17 mouse cellular contexts compared by ENCODE assay signal in the genomic region with DNA sequence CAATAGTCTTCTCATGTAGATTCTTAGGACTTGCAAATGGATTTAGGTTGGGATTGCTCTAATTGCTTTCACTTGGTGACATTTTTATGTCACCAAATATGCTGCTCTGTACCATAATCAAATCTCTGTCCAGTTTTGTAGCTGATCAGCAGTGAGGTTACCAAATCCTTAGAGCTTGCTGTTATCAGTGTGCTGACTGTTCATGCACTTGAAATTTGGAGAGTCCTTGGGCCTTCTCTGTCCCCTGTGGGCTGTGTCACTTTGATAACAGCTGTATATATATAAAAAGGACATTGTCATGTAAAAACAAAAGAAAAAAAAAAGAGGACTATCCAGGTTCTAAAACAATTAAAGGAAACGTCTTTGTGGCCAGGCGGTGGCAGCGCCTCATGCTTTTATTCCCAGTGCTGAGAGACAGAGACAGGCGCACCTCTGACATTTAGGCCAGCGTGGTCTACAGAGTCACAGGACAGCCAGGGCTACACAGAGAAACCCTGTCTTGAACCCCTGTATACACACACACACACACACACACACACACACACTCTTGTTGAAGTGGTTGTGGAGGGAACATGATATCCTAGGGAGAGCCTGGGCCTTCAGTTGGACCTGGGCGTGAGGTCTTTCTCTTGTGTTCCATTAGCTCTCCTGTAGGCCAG. TPM values are rescaled to one million over a fixed set of nuclear protein-coding genes. Genes with fewer than 3 reads are reported as not detected.
DNase-seq lines count a peak whose midpoint lies in the region; ATAC-seq and TF ChIP-seq lines count a peak whose summit lies in the region.
"Had no signal": no experiment of that assay in that cellular context is flagged by ENCODE, and none has a peak within 500 bp of the region (broad histone marks: within the 10 kb centered on the region; RNA-seq: fewer than 3 reads in every experiment).

No protein-coding gene starts in this region.

- 61% methylated on average over 6 of the region's 6 CpGs for WGBS in heart, embryonic 13.5 days
- 55% methylated on average over 6 of the region's 6 CpGs for WGBS in heart, embryonic 10.5 days
- WGBS in kidney, postnatal 0 days = 66% methylated on average over 6 of the region's 6 CpGs
- WGBS in kidney, adult 2 months = 67% methylated on average over 6 of the region's 6 CpGs
- WGBS in liver, embryonic 13.5 days (ENCODE audit: insufficient replicate concordance) = 54% methylated on average over 6 of the region's 6 CpGs

- peak overlapping the region; percentile 81 for H3K27ac ChIP-seq in heart, embryonic 13.5 days (replicated peaks)
- no peak overlapping the region; the same call in 1 of the 2 replicates for H3K27ac ChIP-seq in heart, embryonic 10.5 days
- 0 out of 2 replicates have a peak overlapping the region, but pooled peaks have one; percentile 13 for H3K27ac ChIP-seq in kidney, postnatal 0 days
- no peak overlapping the region for H3K27ac ChIP-seq in kidney, adult 2 months (ENCODE audit: insufficient read depth, low read depth, low read length)
- H3K27ac ChIP-seq in ES-E14 (ENCODE audit: insufficient read depth, low read depth, low read length, poor library complexity, severe bottlenecking) = peak overlapping the region; percentile 90
- peak overlapping the region; percentile 39; the same call in 1 of the 2 replicates for H3K27ac ChIP-seq in liver, embryonic 13.5 days
- H3K27ac ChIP-seq: embryonic facial prominence, embryonic 15.5 days; hindbrain, postnatal 0 days; midbrain, embryonic 12.5 days had no signal

- no peaks in the 10 kb centered on the region for H3K9me3 ChIP-seq in heart, embryonic 13.5 days
- H3K9me3 ChIP-seq in heart, embryonic 10.5 days = no peaks in the 10 kb centered on the region
- H3K9me3 ChIP-seq in kidney, postnatal 0 days (replicated peaks; ENCODE audit: low read length) = no peaks in the 10 kb centered on the region
- no peaks in the 10 kb centered on the region for H3K9me3 ChIP-seq in ES-E14 (ENCODE audit: control insufficient read depth, insufficient read depth, low read depth, low read length)
- H3K9me3 ChIP-seq in liver, embryonic 13.5 days (replicated peaks) = no peaks in the 10 kb centered on the region
- H3K9me3 ChIP-seq: embryonic facial prominence, embryonic 15.5 days; midbrain, embryonic 12.5 days had no signal

- peak overlapping the region; percentile 44 for H3K4me2 ChIP-seq in heart, embryonic 13.5 days
- no peak overlapping the region for H3K4me2 ChIP-seq in kidney, postnatal 0 days (ENCODE audit: low read length)
- H3K4me2 ChIP-seq in liver, embryonic 13.5 days = peak overlapping the region; percentile 31; the same call in 1 of the 2 replicates
- H3K4me2 ChIP-seq: embryonic facial prominence, embryonic 15.5 days; midbrain, embryonic 12.5 days had no signal

- in situ Hi-C loops in ES-E14 (cut with MboI; ENCODE audit: low sequenced_read_pairs in 2 of 2, unreplicated experiment in 2 of 2) = no loop called here

- ATAC-seq in heart, embryonic 13.5 days (ENCODE audit: extremely low read depth, insufficient number of reproducible peaks, low FRiP score, low TSS enrichment) = no peak
- no peak for ATAC-seq in kidney, postnatal 0 days (replicated peaks; ENCODE audit: low FRiP score, low read depth)
- 0 out of 2 replicates have a peak, but pooled peaks have one; percentile 40 for ATAC-seq in liver, embryonic 13.5 days (ENCODE audit: low read depth)
- ATAC-seq: hindbrain, postnatal 0 days had no signal

- H3K9ac ChIP-seq in heart, embryonic 13.5 days = no peak overlapping the region
- H3K9ac ChIP-seq in kidney, postnatal 0 days (ENCODE audit: low read depth, low read length) = no peak overlapping the region
- peak overlapping the region; percentile 38; the same call in 1 of the 2 replicates for H3K9ac ChIP-seq in ES-E14 (ENCODE audit: insufficient read depth, low read depth, low read length, poor library complexity, severe bottlenecking)
- H3K9ac ChIP-seq in liver, embryonic 13.5 days = peak overlapping the region; percentile 22; the same call in 1 of the 2 replicates
- H3K9ac ChIP-seq: embryonic facial prominence, embryonic 15.5 days; midbrain, embryonic 12.5 days had no signal

- no peak for DNase-seq in heart, embryonic 10.5 days (ENCODE audit: low spot score)
- no peak for DNase-seq in kidney, postnatal 0 days (ENCODE audit: low spot score)
- DNase-seq in kidney, adult 2 months = no peak
- DNase-seq in ES-E14 (ENCODE audit: low read depth, low spot score) = no peak
- DNase-seq in liver, embryonic 13.5 days = no peak
- no peak for DNase-seq in frontal cortex, postnatal 14 days (ENCODE audit: low spot score in 2 of 2)
- DNase-seq in neural tube, embryonic 10.5 days (ENCODE audit: extremely low spot score, low spot score) = no peak
- DNase-seq: adrenal gland, adult 8-10 months; cerebellum, adult 2 months; lung, adult 2 months; right cerebral cortex, adult 18-20 months; thymus, adult 2 months had no signal

- no peaks in the 10 kb centered on the region for H3K36me3 ChIP-seq in heart, embryonic 13.5 days
- no peaks in the 10 kb centered on the region for H3K36me3 ChIP-seq in heart, embryonic 10.5 days
- H3K36me3 ChIP-seq in kidney, postnatal 0 days (ENCODE audit: insufficient read depth, low read length) = no peaks in the 10 kb centered on the region
- H3K36me3 ChIP-seq in kidney, adult 2 months (ENCODE audit: control insufficient read depth, insufficient read depth, low read length) = no peaks in the 10 kb centered on the region
- no peaks in the 10 kb centered on the region for H3K36me3 ChIP-seq in ES-E14 (ENCODE audit: control insufficient read depth, insufficient read depth, low read length, poor library complexity, severe bottlenecking)
- no peaks in the 10 kb centered on the region for H3K36me3 ChIP-seq in liver, embryonic 13.5 days
- H3K36me3 ChIP-seq: embryonic facial prominence, embryonic 15.5 days; midbrain, embryonic 12.5 days had no signal

- peaks cover 41% of the 10 kb centered on the region for H3K4me1 ChIP-seq in heart, embryonic 13.5 days
- peaks cover 22% of the 10 kb centered on the region for H3K4me1 ChIP-seq in heart, embryonic 10.5 days
- H3K4me1 ChIP-seq in kidney, postnatal 0 days (replicated peaks; ENCODE audit: insufficient read depth, low read length) = 0 out of 2 replicates have a peak, but pooled peaks cover 4% of the 10 kb centered on the region
- H3K4me1 ChIP-seq in kidney, adult 2 months (ENCODE audit: control insufficient read depth, insufficient read depth, low read length) = no peaks in the 10 kb centered on the region
- H3K4me1 ChIP-seq in ES-E14 (ENCODE audit: control insufficient read depth in 2 of 2, insufficient read depth in 2 of 2, low read length in 2 of 2, poor library complexity in 1 of 2) = peaks cover 7 to 16% of the 10 kb centered on the region in 2 experiments
- H3K4me1 ChIP-seq in liver, embryonic 13.5 days (replicated peaks) = peaks cover 56% of the 10 kb centered on the region

- no peak for TF ChIP-seq POLR2A in kidney, adult 2 months (IDR thresholded peaks at IDR 0.05; ENCODE audit: low read depth, low read length)

- H3K4me3 ChIP-seq in heart, embryonic 13.5 days = no peak overlapping the region
- H3K4me3 ChIP-seq in heart, embryonic 10.5 days = no peak overlapping the region
- H3K4me3 ChIP-seq in kidney, postnatal 0 days (replicated peaks; ENCODE audit: low read depth, low read length) = no peak overlapping the region
- H3K4me3 ChIP-seq in kidney, adult 2 months (ENCODE audit: insufficient read depth, low read depth, low read length) = no peak overlapping the region
- H3K4me3 ChIP-seq in ES-E14 (ENCODE audit: insufficient read depth in 1 of 2, low read depth in 1 of 2, low read length in 2 of 2, poor library complexity in 1 of 2, severe bottlenecking in 1 of 2) = 0 out of 4 replicates have a peak overlapping the region, but pooled peaks of 1 of the 2 experiments have one; percentile 0
- H3K4me3 ChIP-seq in liver, embryonic 13.5 days (replicated peaks) = no peak overlapping the region
- H3K4me3 ChIP-seq: embryonic facial prominence, embryonic 15.5 days; midbrain, embryonic 12.5 days; myocyte had no signal

- no peaks in the 10 kb centered on the region for H3K27me3 ChIP-seq in heart, embryonic 13.5 days (replicated peaks)
- no peaks in the 10 kb centered on the region for H3K27me3 ChIP-seq in heart, embryonic 10.5 days (ENCODE audit: insufficient read depth, poor library complexity, severe bottlenecking)
- no peaks in the 10 kb centered on the region for H3K27me3 ChIP-seq in kidney, postnatal 0 days (ENCODE audit: insufficient read depth, low read length)
- no peaks in the 10 kb centered on the region for H3K27me3 ChIP-seq in kidney, adult 2 months (replicated peaks; ENCODE audit: control insufficient read depth, insufficient read depth, low read length)
- no peaks in the 10 kb centered on the region for H3K27me3 ChIP-seq in liver, embryonic 13.5 days
- H3K27me3 ChIP-seq: embryonic facial prominence, embryonic 15.5 days; midbrain, embryonic 12.5 days had no signal

- TF ChIP-seq CTCF in kidney, postnatal 0 days (IDR thresholded peaks at IDR 0.05; ENCODE audit: low read depth) = no peak; the same call in 1 of the 2 replicates
- no peak for TF ChIP-seq CTCF in kidney, adult 2 months (conservative IDR thresholded peaks at IDR 0.05; ENCODE audit: insufficient read depth, insufficient read length, low read depth, low read length)

TF ChIP-seq in ES-E14, 5 proteins besides CTCF, POLR2A, EP300 and RAD21:
- no peak for TF ChIP-seq HCFC1 (IDR thresholded peaks at IDR 0.05; ENCODE audit: borderline replicate concordance, insufficient read depth, low read length)
- 0 out of 2 replicates have a peak, but pooled peaks have one; percentile 7 for TF ChIP-seq ZNF384 (IDR thresholded peaks at IDR 0.05; ENCODE audit: low read depth, low read length)
- no peak for TF ChIP-seq ZC3H11A (IDR thresholded peaks at IDR 0.05; ENCODE audit: borderline replicate concordance, low read depth, low read length)
- no peak for TF ChIP-seq MAFK (IDR thresholded peaks at IDR 0.05; ENCODE audit: insufficient read depth, low read depth, low read length)
- TF ChIP-seq CHD2 (IDR thresholded peaks at IDR 0.05; ENCODE audit: low read depth, low read length) = no peak

RNA-seq across cellular contexts. Expression of a gene that starts 5.4 kb away (rescaled TPM):
- 3.6 and 4.1 TPM in 2 replicates for polyA plus RNA-seq in heart, embryonic 13.5 days (2015; fragmentation: Nextera tagmentation; extraction: Ambion mirVana)
- 5.3 and 6.0 TPM in 2 replicates for polyA plus RNA-seq in heart, embryonic 10.5 days (2016; fragmentation: Nextera tagmentation; extraction: Ambion mirVana)
- 4.9 and 5.1 TPM in 2 replicates for polyA plus RNA-seq in kidney, postnatal 0 days (2015; fragmentation: Nextera tagmentation; extraction: Ambion mirVana)
- polyA plus RNA-seq in kidney, adult 2 months (2012; rRNA removed) = 29.9 and 30.6 TPM in 2 replicates
- total RNA-seq in ES-E14 (2012; rRNA removed) = 61.2 and 93.0 TPM in 2 replicates
- 2.0 and 2.3 TPM in 2 replicates for polyA plus RNA-seq in liver, embryonic 13.5 days (2015; fragmentation: Nextera tagmentation; extraction: Ambion mirVana)

Comparison
In these comparisons a context has a peak if more than half of its experiments do, and no peak if none do; other contexts are left out.
1. H3K27ac ChIP-seq: peak in heart, embryonic 13.5 days (single experiment), kidney, postnatal 0 days (single experiment), ES-E14 (single experiment) and liver, embryonic 13.5 days (single experiment); none in heart, embryonic 10.5 days (single experiment) and kidney, adult 2 months (single experiment).
2. H3K9ac ChIP-seq: peak in ES-E14 (single experiment) and liver, embryonic 13.5 days (single experiment); none in heart, embryonic 13.5 days (single experiment) and kidney, postnatal 0 days (single experiment).